8 mouse cellular contexts compared by ENCODE assay signal in genomic region chr5:122602233-122602632, GRCm38 (mm10). TPM values are rescaled to one million over a fixed set of nuclear protein-coding genes. Genes with fewer than 3 reads are reported as not detected.
DNase-seq lines count a peak whose midpoint lies in the region; ATAC-seq lines count a peak whose summit lies in the region.

No protein-coding gene starts in this region.

- peak; percentile 23 for DNase-seq in embryonic facial prominence, embryonic 14.5 days (ENCODE audit: low spot score)
- no peak for DNase-seq in embryonic facial prominence, embryonic 10.5 days (ENCODE audit: low spot score)
- peak; percentile 75 for DNase-seq in heart, postnatal 10 days
- DNase-seq in thymus, postnatal 25 days = peak; percentile 62
- no peak for DNase-seq in embryo, embryonic 11 days
- DNase-seq in kidney, postnatal 14 days = no peak

- H3K36me3 ChIP-seq in embryonic facial prominence, embryonic 14.5 days (ENCODE audit: control insufficient read depth, insufficient read depth, low read length) = peaks cover 80% of the 10 kb centered on the region
- peaks cover 94% of the 10 kb centered on the region for H3K36me3 ChIP-seq in embryonic facial prominence, embryonic 10.5 days (replicated peaks)

- no peaks in the 10 kb centered on the region for H3K27me3 ChIP-seq in embryonic facial prominence, embryonic 14.5 days (replicated peaks; ENCODE audit: control insufficient read depth, insufficient read depth, low read length)
- no peaks in the 10 kb centered on the region for H3K27me3 ChIP-seq in embryonic facial prominence, embryonic 10.5 days (replicated peaks; ENCODE audit: low read depth, poor library complexity, severe bottlenecking)

- H3K27ac ChIP-seq in embryonic facial prominence, embryonic 14.5 days (replicated peaks; ENCODE audit: low read depth, low read length) = no peak overlapping the region
- no peak overlapping the region for H3K27ac ChIP-seq in embryonic facial prominence, embryonic 10.5 days (replicated peaks)

- no peak overlapping the region for H3K4me2 ChIP-seq in embryonic facial prominence, embryonic 14.5 days (ENCODE audit: low read depth, low read length)

- no peaks in the 10 kb centered on the region for H3K4me1 ChIP-seq in embryonic facial prominence, embryonic 14.5 days (ENCODE audit: control insufficient read depth, insufficient read depth, low read length)
- no peaks in the 10 kb centered on the region for H3K4me1 ChIP-seq in embryonic facial prominence, embryonic 10.5 days

- 75% methylated on average over 11 of the region's 11 CpGs for WGBS in embryonic facial prominence, embryonic 14.5 days
- WGBS in embryonic facial prominence, embryonic 10.5 days = 86% methylated on average over 11 of the region's 11 CpGs

- H3K9me3 ChIP-seq in embryonic facial prominence, embryonic 14.5 days (ENCODE audit: control insufficient read depth, low read length) = no peaks in the 10 kb centered on the region
- peaks cover 4% of the 10 kb centered on the region; the same call in 1 of the 2 replicates for H3K9me3 ChIP-seq in embryonic facial prominence, embryonic 10.5 days

- no peak for ATAC-seq in embryonic facial prominence, embryonic 14.5 days (ENCODE audit: low read depth)
- ATAC-seq in CD4-positive, CD25-positive, alpha-beta regulatory T cell, adult 4 months = peak; percentile 100
- ATAC-seq in megakaryocyte, adult 5-6 weeks (ENCODE audit: poor library complexity, severe bottlenecking) = peak; percentile 95

- no peak overlapping the region for H3K4me3 ChIP-seq in embryonic facial prominence, embryonic 14.5 days (ENCODE audit: low read depth, low read length)
- H3K4me3 ChIP-seq in embryonic facial prominence, embryonic 10.5 days = no peak overlapping the region

- H3K9ac ChIP-seq in embryonic facial prominence, embryonic 14.5 days (ENCODE audit: low read depth, low read length) = no peak overlapping the region

- intact Hi-C loops in heart, postnatal 10 days (cut with DNase I) = no loop called here

RNA-seq across cellular contexts. Expression of gene Ift81, which starts 12.1 kb away (rescaled TPM):
- 36.7 and 38.7 TPM in 2 replicates for polyA plus RNA-seq in embryonic facial prominence, embryonic 14.5 days (2014; fragmentation: Nextera tagmentation; extraction: Ambion mirVana)
- 40.3 and 50.2 TPM in 2 replicates for polyA plus RNA-seq in embryonic facial prominence, embryonic 10.5 days (2016; fragmentation: Nextera tagmentation; extraction: Ambion mirVana)
- 1 to 10 TPM; 6.6 to 7.8 TPM for polyA plus RNA-seq in CD4-positive, CD25-positive, alpha-beta regulatory T cell, adult 4 months (2017; shearing (Covaris generic))
- 10 to 100 TPM; 51.7 to 53.1 TPM for total RNA-seq in heart, postnatal 10 days (2021)
- total RNA-seq in megakaryocyte, adult 5-6 weeks (2015) = 4.9 and 6.2 TPM in 2 replicates
- 3.7 and 3.8 TPM in 2 replicates for total RNA-seq in megakaryocyte, adult 5-6 weeks (2017)

RNA-seq across cellular contexts. Expression of gene P2rx7, which starts 41.5 kb away (rescaled TPM):
- 2.1 and 2.3 TPM in 2 replicates for polyA plus RNA-seq in embryonic facial prominence, embryonic 14.5 days (2014; fragmentation: Nextera tagmentation; extraction: Ambion mirVana)
- 0.30 and 0.35 TPM in 2 replicates for polyA plus RNA-seq in embryonic facial prominence, embryonic 10.5 days (2016; fragmentation: Nextera tagmentation; extraction: Ambion mirVana)
- 100 to 1,000 TPM in 1 of 2 experiments, 10 to 100 TPM in 1; 64.6 to 103 TPM for polyA plus RNA-seq in CD4-positive, CD25-positive, alpha-beta regulatory T cell, adult 4 months (2017; shearing (Covaris generic))
- total RNA-seq in heart, postnatal 10 days (2021) = 1 to 10 TPM; 3.5 to 5.2 TPM
- 35.5 and 35.6 TPM in 2 replicates for total RNA-seq in megakaryocyte, adult 5-6 weeks (2015)
- total RNA-seq in megakaryocyte, adult 5-6 weeks (2017) = 61.2 and 76.5 TPM in 2 replicates

Comparison
In these comparisons a context has a peak if more than half of its experiments do, and no peak if none do; other contexts are left out.
1. DNase-seq: peak in embryonic facial prominence, embryonic 14.5 days (single experiment), heart, postnatal 10 days (2 of 2) and thymus, postnatal 25 days (single experiment); none in embryonic facial prominence, embryonic 10.5 days (single experiment), embryo, embryonic 11 days (single experiment) and kidney, postnatal 14 days (single experiment).
2. RNA of gene P2rx7, which starts 41.5 kb away (polyA plus RNA-seq): 64.6 to 103 TPM in CD4-positive, CD25-positive, alpha-beta regulatory T cell, adult 4 months; 2.1 to 2.3 TPM in embryonic facial prominence, embryonic 14.5 days and 0.30 to 0.35 TPM in embryonic facial prominence, embryonic 10.5 days; every median in the first group is over 10 times any median in the second.